ENCODE assay signal across 20 mouse cellular contexts in the genomic region with DNA sequence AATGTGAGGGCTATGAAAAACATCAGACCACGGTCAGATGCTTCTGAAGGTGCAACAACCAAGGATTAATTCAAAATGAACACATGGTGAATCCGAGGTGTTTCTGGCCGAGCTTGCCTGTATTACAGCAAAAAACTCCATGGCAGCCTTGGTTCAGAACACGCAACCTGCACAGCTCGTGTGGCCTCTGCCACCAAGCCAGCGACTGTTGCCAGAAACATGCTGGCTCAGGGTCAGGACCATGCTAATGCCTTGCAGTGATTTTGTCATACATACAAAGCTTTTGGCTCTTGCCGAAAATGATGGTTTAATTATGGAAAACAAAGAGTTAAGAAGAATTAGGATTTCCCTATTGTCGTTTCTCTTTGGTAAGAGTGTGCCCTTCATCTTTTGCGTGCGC. TPM values are rescaled to one million over a fixed set of nuclear protein-coding genes. Genes with fewer than 3 reads are reported as not detected.
"Had no signal": no experiment of that assay in that cellular context is flagged by ENCODE, and none has a peak within 500 bp of the region (broad histone marks: within the 10 kb centered on the region; RNA-seq: fewer than 3 reads in every experiment).

No protein-coding gene starts in this region.

- DNase-seq: retina, postnatal 1 day; right cerebral cortex, adult 18-20 months; right cerebral cortex, postnatal 14 days; right cerebral cortex, postnatal 25 days; right cerebral cortex, postnatal 4 days; spleen, adult 18-20 months; thymus, adult 18-20 months; thymus, adult 2 months; thymus, postnatal 14 days; thymus, postnatal 25 days; thymus, postnatal 36 days; thymus, postnatal 4 days had no signal

- H3K4me3 ChIP-seq: neural tube, embryonic 15.5 days; stomach, embryonic 15.5 days had no signal

- H3K9ac ChIP-seq: neural tube, embryonic 15.5 days; stomach, embryonic 15.5 days had no signal

- H3K9me3 ChIP-seq: neural tube, embryonic 15.5 days; stomach, embryonic 15.5 days had no signal

- H3K4me2 ChIP-seq: neural tube, embryonic 15.5 days; stomach, embryonic 15.5 days had no signal

- H3K27me3 ChIP-seq: neural tube, embryonic 15.5 days; stomach, embryonic 15.5 days had no signal

- H3K27ac ChIP-seq: neural tube, embryonic 15.5 days; stomach, embryonic 15.5 days; stomach, postnatal 0 days had no signal

RNA-seq across cellular contexts. Expression of gene Capn11, which starts 8.9 kb away (rescaled TPM):
- polyA plus RNA-seq: neural tube, embryonic 14.5 days; small intestine, adult 2 months; spleen, adult 2 months; stomach, embryonic 14.5 days; thymus, postnatal 0 days had no signal
